Mouse (Mus musculus): Measurements from ENCODE around the gene Dlx3.

- TF ChIP-seq POLR2A (IDR thresholded peaks at IDR 0.05; ENCODE audit: low read depth, low read length) (no peak), CTCF (IDR thresholded peaks at IDR 0.05; ENCODE audit: extremely low read depth, insufficient read depth, insufficient read length, insufficient replicate concordance) (no peak)
Observed at GRCm38 (mm10) chr11:95077956-95078355, 42.0 kb upstream of the Dlx3 start.
